Mouse (Mus musculus): ENCODE results near the gene Cend1.

- TF ChIP-seq POLR2A (IDR thresholded peaks at IDR 0.05; ENCODE audit: insufficient read depth, low read length) (no peak), CTCF (IDR thresholded peaks at IDR 0.05; ENCODE audit: low read depth, low read length) (no peak)
Observed at GRCm38 (mm10) chr7:141394158-141394557, 35.1 kb downstream of the Cend1 start.

All from ES-Bruce4 (cell line).